Mouse (Mus musculus) lung, postnatal 10 days (tissue): Measurements from ENCODE around the gene Idh1.
"Not testable (repeated sequence)": the region's sequence is repeated elsewhere in the genome, so short reads cannot be mapped to it uniquely, and the experiment has no call there.

Experiments used
- DNase-seq: peaks from one replicate; pipeline ENCODE4 v3.0.0; 2021

Gene Idh1

DNA sequence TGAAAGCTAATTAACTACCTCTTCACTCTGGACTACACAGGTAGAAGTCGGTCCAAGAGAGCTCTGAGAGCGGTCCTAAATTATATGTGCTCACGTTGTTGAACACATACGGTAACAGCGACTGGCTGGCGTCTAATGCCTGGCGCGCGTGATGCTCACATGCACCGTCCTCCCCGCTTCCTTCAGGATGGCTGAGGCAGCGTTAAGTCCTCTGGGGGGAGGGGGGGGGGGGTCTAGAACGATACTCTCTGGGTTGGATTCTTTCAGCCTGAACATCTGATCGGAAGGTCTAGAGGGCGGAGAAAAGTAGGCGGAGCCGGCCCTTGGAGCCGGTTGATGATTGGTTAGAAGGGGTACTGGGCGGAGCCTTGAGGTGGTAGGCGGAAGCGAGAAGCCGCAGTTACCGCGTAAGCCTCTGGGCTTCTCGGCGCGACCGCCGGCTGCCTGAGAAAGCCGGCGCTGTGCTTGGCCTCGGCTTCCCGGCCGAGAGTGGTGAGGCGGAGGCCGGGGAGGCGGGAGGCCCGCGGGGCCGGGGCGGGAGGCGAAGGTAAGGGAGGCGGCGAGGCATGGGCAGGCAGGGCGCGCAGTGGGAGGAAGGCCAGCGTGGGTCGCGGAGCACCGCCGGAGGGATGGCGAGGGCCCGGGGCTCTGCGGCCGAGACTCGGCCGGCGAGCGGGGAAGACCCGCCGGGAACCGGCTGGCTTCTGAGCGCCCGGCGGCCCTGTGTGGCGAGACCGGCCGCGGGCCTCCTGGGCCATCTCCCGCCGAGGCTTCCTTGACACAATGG lies at the start of gene Idh1, which contains the start of gene Pikfyve:
Idh1 (minus strand) TSS at position 214 of the 787 bp plus-strand sequence.
Pikfyve (plus strand) TSS at position 397 of the 787 bp plus-strand sequence.
- DNase-seq, result peak; percentile 98

DNA sequence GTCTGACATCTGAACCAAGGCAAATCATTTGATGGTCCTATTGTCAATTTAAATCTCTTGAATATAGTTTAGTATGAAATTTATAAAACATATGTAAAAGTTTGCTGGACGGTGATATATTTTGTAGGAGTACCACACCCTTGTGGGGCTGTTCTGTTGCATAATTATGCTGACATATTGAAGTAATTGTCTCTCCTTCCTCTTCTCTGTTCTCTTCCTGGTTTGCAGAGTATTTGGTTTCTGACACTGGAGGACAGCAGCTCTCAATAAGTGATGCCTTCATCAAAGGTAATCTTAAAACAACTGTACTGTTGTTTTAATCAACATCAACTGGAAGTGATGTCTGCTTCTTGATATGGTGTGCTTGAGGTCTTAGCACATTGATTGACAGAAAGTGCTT lies 44.3 kb upstream of the Idh1 start:
- DNase-seq, result no peak

- not testable (repeated sequence) for DNase-seq
Measured at GRCm38 (mm10) chr1:65229768-65230167, 43.5 kb upstream of the Idh1 start.

DNA sequence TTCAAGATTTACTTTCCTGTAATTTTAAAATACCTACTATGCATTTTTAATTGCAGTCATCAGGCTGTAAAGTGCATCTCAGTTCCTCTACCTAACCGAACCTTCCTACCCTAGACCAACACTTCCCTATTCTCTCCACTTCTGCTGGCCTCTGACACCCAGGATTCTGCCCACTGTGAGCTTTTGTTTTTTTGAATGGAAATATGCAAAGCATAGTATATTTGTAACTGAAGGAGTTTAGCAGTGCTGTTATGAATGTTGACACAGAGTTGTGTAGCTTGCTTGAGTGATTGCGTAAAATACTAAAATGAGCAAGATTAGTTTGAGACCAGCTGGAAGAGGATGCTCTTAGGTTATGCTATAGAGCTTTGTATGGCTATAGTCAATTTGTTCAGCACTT lies 41.4 kb upstream of the Idh1 start:
- DNase-seq, result no peak

- DNase-seq, result no peak
Measured at GRCm38 (mm10) chr1:65223654-65224053, 37.4 kb upstream of the Idh1 start.

- DNase-seq, result no peak
Measured at GRCm38 (mm10) chr1:65217972-65218371, 31.7 kb upstream of the Idh1 start.

DNA sequence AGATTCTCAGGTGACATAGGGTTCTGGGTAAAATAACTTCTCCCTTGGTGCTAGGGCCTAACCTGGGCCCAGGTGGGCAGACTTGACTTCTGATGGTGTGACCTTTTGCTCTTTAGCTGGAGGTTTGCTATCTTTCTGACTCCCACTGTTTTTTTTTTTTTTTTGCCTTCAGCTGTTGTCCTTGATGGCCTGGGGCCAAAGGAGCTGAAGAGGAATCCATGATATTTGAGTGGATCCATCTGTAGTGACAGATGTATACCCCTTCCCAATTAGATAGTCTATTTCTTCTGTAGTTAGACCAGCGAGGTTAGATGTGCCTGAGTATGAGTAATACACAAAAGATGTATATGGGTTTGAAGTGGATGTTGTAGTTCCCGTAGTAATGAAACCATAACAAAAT lies 31.3 kb upstream of the Idh1 start:
- DNase-seq, result no peak

DNA sequence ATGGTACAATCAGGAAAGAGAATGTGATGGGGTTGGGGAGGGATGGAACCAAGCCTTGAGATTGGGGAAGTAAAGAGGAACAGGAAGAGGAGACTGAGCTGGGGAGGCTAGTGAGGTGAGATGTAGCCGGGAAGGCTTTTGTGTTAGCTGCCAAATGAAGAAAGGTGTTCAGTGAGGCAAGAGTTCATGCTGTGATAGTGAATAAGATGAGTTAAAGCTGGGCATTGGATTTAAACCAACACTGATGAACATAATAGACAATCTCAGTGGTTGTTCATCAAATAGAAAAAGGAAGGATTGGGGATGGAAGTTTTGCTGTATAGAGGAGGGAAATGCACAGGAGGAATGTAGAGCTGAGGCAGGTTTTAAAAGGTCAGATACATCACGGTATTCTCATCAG lies 26.9 kb upstream of the Idh1 start:
- DNase-seq, result no peak

GRCm38 (mm10) chr1:65204299-65204698 lies 18.0 kb upstream of the Idh1 start:
- DNase-seq, result no peak

DNA sequence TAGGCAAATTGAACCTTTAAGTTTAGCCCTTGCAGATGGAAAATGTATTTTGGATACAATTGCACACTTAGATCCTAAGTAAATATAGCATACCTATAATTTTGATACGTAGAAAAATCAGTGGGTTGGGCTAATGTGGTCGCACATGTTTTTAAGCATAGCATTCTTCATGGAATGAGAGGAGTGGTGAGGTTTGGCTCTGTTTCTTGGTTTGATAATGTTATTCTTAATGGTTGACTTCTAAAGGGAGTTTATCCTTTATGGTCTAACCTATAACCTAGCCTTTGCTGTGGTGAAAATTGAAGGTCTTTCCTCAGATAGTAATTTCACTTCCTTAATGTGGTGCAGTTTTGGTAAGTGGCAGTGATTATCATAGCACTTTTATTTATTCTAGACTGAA lies 12.6 kb upstream of the Idh1 start:
- DNase-seq, result no peak

DNA sequence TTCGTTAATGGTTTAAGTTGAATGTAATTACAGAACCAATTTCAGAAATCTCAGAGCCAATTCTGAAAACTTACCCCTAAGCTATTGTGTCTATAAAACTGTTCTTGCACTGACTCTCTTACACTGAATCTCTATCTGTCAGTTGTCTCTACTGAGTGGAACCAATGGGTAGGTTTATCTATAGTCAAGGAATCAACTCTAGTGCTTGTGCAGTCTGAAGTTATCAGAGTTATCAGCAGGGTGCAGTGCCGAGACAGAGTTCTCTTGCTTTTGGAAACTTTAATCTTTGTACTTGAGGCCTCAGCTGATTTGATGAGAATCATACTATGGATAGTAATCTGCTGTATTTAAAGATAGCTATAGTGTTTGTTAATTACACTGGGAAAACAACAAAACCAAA lies 12.1 kb upstream of the Idh1 start:
- no peak for DNase-seq

- no peak for DNase-seq
Measured at GRCm38 (mm10) chr1:65193226-65193625, 6.9 kb upstream of the Idh1 start.

- no peak for DNase-seq
Measured at GRCm38 (mm10) chr1:65190172-65190571, 3.9 kb upstream of the Idh1 start.

- DNase-seq, result no peak
Measured at GRCm38 (mm10) chr1:65187074-65187430, 752 bp upstream of the Idh1 start.

DNA sequence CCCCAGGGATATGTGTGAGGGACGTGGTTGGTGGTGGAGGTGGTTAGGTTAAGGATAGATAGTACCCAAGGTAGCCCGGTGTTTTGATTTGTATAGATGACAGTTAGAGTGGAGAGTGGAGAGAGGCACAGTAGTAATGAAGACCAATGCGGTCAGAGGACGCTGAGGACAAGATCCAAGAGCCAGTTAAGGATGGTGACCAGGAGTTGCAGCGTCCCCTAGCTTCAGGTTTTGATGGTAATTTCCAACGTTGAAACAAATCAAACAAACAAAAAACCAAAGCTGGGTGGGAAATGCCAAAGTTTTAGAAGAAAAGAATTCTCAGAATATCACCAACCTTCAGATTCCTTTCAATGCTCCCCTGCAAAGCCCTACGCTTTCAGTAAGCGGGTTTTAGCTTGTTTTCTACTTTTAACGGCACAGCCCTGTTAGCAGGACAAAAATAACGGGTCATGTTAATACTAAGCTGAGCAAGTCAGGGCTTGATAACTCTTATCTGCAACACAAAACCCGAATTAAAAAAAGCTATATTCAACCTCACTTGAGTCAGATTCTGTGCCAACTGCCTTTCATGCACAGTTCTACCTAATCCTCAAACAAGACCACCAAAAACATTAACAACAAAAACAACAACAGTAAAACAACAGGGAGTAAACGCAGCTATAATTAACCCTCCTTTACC lies 635 bp downstream of the Idh1 start:
- peak; percentile 40 for DNase-seq

DNA sequence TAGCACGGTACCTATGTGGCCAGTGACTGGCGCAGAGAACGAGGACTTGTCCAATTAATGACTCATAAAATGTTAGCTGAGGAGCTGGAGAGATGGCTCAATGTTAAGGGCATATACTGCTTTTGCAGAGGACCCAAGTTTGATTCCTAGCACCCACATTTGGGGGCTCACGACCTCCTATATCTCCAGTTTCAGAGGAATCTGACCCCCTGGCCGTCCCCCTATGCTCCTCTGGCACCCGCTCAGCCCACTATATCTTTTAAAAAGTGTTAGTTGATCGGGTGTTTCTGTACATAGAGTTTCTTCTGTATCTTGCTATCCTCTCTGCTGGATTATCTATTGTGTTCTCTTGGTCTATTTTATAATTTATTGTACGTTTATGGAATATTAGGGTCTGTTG lies 1.3 kb downstream of the Idh1 start:
- DNase-seq, result no peak

- no peak for DNase-seq
Measured at GRCm38 (mm10) chr1:65183994-65184393, 2.3 kb downstream of the Idh1 start.

GRCm38 (mm10) chr1:65181459-65181858 lies 4.8 kb downstream of the Idh1 start:
- DNase-seq, result no peak

DNA sequence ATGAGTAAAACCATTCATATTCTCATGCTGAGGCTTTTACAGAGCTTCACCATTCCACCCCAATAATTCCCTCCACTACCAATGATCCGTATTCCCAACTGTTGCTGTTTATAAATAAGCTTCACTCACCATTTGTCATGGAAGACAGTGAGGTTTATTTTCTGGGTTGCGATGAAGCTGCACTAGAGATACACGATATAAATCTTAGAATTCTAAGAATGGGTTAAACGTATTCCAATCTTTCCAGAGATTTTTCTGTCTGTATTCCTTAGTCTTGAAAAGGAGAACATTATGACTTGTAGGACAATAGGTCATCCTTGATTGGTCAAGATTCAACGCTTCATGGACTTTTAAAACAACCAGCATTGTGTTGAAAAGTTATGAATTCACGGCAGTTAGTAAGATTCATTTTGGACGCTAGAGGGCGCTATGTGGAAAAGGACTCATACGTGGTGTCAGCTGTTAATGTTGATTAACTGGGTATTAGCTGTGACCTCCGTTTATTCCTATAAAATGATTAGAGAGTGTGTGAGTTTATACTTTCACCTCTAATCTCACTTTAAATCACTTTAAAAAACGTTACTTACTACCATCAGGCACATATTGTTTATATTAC lies 6.6 kb downstream of the Idh1 start:
- DNase-seq, result peak; percentile 87

- peak; percentile 99 for DNase-seq
Measured at GRCm38 (mm10) chr1:65178902-65179432, 7.3 kb downstream of the Idh1 start.

GRCm38 (mm10) chr1:65178126-65178901 lies 8.0 kb downstream of the Idh1 start:
- peak; percentile 96 for DNase-seq

DNA sequence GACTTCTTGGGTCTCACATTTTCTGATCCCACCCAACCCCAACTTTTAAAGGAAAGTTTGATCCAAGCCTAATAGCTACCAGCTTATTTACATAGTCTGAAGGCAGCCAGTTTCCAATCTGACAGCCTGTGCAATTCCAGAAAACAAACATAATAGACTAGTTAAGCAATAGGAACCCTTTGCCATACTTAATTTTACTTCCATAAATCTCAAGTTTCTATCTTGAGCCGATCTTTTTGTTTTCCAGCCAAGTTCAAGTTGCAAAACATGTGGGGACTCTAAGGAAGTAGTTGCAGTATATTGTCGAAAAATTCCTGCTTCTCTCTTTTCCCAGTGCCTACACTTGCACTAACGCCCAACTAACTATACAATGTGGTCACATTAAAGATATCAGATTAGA lies 8.8 kb downstream of the Idh1 start:
- DNase-seq, result peak; percentile 18

DNA sequence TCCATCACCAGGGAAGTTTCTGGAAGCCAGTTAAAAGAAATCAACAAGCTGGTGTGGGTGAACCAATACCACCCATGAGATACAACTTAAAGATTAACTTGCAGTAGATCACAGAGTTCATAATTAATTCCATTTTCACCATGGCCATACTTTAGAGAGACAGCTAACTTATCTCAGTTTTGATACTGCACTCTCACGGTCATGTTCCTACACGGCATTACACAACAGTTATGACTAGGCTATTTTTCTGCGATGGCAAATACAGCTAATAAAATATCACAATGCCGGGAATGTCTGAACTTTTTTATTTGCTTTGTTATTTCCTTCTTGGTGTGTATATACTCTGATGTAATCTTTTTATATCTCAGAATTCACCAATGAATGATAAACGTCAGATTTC lies 9.4 kb downstream of the Idh1 start:
- no peak for DNase-seq
